Mouse (Mus musculus) right cerebral cortex, postnatal 10 days (tissue): ENCODE measurements around the gene Zfp213.
A peak's percentile ranks its signal among the peaks of the same experiment; 100 is the strongest.
"Not testable (repeated sequence)": the region's sequence is repeated elsewhere in the genome, so short reads cannot be mapped to it uniquely, and the experiment has no call there.

Experiments used
- DNase-seq, 2 experiments: peaks; one replicate each; pipeline ENCODE4 v3.0.0; 2021; ENCODE audit warnings: low spot score in 2 of 2

Gene Zfp213

DNA sequence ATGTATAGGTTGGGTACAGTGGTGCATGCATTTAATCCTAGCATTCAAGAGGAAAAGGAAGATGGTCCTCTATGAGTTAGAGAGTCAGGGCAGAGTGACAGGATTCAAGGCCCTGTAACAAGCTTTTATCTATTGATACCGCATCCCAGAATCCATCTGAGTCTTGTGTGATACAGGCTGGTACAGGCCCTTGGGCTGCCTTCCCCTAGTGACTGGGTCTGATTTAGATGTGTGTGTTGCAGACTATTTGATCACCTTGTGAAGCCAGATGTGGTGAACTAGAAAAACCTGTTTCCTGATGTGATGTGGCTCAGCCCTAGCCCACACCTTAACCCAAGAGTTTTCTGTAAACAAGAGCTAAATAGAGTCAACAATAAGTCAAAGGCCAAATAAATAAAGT is 19.3 kb downstream of the Zfp213 start:
- no peak for DNase-seq

DNA sequence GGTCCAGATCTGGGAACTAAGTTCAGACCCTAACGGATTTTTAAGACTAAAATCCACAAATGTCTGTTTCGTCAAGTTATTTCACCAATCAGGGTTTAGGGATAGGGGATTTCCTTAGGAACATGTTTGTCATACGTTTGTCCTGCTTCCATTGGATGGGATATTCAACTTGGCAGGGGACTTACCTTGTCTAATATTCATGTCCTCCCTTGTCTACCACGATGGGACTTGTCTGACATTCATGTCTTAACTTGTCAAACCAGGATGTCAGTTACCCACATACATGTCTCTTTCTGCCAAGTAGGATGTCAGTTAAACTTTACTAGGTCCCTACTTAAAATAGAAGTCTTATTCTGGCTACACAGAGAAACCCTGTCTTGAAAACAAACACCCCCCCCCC is 20.1 kb downstream of the Zfp213 start:
- no peak for DNase-seq

DNA sequence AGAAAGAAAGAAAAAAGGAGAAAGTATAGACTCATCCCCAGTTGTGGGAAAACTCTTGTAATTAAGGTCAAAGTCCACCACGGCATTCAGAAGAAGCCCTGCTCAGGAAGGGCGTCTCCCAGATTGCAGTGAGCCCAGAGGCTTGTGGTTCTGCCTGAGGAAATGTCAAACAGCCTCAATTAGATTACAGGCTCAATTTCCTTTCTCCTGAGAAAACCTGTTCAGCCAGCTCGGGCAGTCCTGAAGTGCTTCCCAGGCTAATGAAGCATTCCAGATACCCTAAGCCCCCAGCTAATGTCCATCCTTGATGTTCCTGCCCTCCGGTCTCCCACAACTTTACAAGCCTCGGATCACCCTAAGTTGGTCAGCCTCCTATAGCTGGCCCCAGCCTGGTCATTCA is 20.7 kb downstream of the Zfp213 start:
- DNase-seq, result no peak

DNA sequence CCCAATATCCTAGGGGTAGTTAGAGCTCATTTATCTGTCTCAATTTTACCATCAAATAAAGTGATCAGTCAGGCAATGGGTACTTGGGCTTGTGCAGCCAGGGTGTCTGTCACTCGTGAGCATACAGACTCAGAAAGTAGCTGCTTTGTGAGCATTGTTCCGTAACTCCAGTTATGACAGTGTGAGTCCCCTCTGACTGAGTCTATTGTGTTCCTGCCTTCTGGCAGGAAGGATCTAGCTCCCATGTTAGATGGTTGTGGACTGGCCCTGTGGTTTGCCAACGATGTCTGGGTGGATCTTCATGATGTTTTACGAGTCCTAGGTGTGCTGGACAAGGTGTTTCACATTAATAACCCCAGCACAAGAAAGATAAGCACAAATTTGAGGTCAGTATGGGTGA is 21.2 kb downstream of the Zfp213 start:
- no peak for DNase-seq

DNA sequence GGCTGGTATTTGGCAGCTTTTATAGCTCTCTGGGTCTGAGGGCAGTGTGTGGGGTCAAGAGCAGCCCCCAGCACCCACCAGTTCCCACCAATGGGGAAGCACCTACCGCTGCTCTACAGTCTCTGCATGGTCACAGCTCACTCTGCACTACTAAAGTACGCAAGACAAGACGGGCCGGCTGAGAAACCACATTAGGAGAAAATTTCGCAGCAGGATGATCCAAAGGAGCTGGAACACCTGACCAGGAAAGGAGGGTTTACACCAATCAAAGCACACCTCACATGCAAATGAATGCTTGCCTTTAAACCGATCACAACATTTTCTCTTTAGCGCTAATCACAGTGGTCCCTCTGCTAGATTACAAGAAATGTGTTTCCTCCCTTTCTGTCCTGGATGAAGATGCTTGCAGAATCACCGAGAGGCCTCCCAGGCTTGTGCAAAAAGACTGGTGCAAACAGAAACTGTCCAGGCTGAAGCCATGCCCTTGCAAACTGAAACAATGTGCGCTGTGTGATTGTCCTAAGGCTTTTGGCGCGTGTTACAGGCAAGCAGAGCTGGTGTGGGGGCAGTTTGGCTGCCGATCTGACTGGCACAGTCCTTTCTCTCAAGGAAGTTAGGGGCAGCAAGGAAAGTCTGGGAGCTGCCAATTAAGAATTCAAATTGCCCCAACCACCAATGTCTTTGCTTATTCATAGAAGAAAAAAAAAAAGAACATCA is 21.9 kb downstream of the Zfp213 start:
- DNase-seq, result peak in 1 of 2 experiments; percentile 36

DNA sequence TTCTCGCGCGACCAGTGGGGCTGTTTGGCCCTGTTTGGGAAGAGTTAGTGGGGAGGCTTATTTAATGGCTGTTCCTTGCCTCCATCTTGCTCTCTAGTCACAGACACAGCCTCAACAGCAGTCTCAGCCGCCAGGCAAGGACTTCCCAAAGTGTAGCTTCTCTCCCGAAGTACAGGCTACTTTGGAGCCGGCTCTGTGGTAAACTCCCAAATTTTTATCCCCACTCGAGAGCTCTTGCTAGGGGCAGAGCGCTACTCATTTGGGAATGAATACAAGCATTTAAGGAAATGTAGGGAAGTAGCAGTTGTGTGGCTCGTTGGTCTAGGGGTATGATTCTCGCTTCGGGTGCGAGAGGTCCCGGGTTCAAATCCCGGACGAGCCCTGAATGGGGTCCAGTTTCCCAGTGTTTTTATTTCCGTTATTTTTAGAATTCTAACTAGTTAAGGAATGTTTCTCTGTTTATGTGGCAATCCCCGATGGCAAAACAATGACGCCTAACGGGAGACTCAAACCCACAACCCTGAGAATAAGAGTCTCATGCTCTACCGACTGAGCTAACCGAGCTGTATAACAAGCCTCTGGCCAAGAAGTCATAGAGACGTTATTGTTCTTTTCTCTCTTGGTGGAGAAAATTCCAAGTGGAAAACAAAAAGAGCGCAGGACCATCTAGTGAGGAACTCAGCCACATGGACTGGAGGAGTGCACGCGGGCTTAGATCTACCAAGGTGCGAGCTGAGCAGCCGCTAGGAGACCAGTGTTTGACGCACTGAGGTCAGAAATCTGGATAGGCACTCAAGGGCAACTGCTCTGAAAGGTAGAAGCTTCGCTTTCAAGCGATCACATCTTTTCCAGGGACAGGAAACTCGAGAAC is 23.2 kb downstream of the Zfp213 start:
- peak in 1 of 2 experiments; percentile 53 for DNase-seq

DNA sequence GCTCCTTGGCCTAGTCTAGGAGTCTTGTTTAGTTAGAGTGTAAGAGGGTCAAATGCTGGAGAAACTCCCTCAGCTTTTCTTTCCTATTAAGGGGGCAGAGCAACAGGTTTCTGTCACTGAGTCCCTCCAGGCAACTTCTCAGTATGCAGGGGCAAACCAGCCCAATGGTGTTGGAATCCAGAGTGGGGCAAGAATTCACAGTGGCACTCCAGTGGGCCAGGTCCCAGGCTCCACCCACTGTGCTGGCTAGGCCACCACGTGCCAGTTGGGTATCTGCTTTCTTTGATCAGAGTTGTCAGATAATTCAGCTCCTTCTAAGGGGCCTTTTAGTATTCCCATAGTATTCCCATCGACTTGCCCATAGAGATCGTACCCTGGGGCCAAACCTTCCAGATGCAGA is 23.9 kb downstream of the Zfp213 start:
- DNase-seq, result no peak

DNA sequence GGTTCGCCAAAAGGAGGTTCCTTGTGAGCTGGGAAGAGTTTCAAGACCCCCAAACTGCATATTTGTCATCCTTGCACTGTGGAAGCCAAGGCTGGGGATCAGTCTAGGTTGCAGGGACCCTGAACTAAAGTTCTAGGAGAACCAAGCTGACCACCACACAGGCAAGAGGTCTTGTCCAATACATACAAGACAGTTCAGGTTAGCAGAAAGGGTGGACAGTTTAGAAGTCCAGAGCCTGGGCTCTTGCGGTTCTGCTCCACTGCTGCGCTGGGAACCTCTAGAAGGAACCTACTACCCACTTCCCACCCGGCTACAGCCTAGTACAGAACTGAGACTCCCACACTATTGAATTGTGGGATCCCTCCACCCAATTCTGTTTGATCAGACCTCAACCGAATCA is 24.4 kb downstream of the Zfp213 start:
- DNase-seq, result no peak

DNA sequence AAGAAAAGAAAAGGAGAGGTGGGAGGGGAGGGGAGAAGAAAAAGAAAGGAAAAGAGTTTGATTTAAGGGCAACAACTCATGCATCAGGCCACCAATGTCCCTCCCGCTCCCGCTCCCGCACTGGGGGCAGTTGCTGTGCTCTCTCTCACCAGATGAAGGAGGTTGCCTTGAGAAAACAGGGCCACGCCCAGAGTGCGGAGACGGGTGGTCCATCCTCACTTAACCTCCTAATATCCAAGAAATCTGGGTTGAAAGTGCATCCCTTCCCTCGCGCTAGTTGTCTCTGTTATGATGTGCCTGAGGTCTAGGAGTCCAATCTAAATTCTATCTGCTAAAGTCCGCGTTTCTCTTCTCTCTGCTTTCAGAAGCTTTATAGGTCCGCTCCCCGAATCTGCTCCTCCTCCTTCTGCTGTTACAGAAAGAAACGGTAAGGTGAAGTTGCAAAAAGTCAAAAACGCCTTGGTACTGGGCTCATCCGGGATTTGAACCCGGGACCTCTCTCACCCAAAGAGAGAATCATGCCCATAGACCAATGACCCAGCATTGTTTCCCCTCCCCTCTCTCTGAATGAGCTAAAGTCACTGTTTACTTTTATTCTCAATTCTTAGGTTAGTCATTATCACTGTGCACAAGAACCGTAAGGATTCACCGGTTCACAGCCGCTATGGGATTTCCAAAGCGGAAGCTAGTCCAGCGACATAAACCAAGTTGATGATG is 25.6 kb downstream of the Zfp213 start:
- DNase-seq, result peak in 1 of 2 experiments; percentile 35

DNA sequence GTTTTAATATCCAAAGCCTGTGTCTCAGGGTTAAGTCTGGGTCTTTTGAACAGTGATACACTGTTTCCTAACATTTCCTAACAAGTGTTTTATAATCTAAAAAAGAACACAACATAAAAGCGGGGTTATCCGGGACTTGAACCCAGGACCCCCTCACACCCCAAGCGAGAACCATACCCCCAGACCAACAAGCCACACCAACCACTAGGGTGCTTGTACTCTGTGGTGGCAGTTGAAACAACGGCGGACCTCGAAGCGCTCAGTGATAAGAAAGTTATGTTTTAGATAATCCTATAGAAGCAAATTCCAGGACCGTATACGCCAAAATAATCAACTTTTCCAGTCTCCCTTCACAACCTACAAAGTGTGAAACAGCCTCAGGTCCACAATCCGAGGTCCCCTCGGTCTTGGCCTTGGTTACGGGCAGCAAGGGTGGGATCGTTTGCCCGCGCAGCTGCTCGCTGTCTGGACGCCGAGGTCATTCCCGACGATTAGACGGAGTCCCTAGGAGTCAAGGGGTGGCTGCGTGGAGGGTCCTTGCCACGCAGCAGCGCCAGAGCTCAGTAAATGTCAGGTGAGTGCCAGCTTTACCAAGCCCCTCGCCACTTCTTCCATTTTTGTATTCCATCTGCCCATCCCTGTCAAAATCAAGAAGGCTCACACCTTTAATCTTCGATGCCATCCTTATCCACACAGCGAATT is 26.3 kb downstream of the Zfp213 start:
- DNase-seq, result no peak

DNA sequence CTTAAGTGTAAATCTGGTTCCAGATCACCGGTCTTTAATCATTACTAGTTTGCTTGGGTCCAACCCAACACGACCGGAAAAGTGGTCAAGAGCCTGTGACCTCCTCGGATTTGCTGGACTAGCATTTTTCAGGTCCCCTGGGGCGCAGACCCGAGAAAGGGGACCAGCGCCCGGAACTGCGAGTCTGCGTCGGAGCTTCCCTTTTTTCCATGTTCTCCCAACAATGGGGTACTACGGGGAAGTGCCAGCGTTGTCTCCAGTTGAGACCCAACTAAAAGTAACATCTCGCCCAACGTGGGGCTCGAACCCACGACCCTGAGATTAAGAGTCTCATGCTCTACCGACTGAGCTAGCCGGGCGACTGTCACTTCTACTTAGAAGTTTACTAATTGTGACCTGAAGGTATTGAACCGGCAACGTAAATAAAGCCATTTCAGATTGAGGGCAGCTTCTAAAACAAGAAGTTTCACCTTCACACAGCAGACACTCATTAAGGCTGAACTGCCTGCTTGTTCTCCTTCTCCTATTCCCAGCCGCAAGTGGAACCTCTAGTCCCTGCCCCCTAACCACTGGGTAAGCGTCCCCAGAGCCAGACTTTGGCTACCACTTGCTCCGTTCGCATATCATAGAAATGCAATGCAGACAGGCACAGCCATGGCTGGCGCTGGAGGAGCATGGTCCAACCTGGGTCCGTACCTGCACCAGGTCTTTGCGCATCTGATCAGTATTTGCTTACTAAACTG is 28.8 kb downstream of the Zfp213 start:
- DNase-seq, result not testable (repeated sequence)

DNA sequence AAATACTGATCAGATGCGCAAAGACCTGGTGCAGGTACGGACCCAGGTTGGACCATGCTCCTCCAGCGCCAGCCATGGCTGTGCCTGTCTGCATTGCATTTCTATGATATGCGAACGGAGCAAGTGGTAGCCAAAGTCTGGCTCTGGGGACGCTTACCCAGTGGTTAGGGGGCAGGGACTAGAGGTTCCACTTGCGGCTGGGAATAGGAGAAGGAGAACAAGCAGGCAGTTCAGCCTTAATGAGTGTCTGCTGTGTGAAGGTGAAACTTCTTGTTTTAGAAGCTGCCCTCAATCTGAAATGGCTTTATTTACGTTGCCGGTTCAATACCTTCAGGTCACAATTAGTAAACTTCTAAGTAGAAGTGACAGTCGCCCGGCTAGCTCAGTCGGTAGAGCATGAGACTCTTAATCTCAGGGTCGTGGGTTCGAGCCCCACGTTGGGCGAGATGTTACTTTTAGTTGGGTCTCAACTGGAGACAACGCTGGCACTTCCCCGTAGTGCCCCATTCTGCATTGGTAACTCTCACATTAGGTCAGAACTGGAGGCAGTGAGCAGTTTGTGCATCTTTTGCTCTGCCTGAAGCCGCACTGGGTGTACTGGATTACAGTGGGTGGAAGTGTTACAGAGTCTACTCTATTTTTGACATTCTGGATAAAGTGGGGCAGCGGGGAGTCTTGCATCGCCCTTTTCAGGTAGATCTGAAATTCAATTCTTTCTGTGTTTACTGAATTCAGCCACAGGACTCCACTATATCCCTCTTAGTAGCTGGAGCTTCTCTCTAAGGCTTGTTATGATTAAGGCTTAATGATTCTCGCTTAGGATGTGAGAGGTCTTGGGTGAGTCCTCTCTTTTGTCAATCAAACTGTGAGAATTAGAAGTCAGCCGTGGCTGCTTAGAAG is 30.2 kb downstream of the Zfp213 start:
- not testable (repeated sequence) for DNase-seq

DNA sequence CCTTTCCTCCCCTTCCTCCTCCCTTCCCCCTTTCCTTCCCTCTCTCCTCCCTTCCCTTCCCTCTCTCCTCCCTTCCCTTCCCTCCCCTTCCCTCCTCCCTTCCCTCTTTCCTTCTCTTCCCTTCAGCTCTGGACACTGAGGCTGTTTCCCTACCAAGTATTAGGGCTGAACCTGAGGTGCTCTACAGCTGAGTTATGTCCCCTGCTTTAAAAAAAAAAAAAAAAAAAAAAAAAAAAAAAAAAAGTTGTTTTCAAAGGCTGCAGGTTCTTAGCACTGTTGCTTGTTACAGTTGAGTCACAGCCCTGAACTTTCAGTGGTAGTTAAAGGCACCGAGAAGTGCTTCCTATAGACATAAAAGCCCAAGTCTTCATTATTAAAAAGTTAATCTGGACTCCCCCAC is 32.6 kb downstream of the Zfp213 start:
- not testable (repeated sequence) for DNase-seq

DNA sequence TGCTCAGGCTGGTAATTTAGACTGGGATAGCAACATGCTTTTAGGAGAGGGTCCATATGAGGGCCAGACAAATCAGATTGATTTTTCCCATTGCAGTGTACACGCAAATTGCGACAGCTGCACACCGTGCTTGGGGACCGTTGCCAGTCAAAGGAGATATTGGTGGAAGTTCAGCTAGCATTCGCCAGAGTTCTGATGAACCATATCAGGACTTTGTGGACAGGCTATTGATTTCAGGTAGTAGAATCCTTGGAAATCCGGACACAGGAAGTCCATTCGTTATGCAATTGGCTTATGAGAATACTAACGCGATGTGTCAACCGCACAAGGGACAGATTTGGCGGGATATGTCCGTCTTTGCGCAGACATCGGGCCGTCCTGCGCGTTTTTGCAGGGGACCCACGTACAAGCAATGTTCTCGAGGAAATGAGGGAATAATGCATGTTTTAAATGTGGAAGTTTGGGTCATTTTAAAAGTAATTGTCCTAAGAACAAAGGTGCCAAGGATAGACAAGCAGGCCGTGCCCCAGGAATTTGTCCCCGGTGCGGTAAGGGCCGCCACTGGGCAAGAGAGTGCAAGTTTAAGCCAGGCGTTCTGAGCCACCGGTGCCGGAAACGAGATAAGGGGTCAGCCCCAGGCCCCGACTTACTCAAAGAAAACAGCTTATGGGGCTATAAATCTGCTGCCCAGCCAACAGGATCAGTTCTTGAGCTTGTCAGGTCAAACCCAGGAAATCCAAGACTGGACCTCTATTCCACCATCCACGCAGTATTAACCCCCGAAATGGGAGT is 40.9 kb downstream of the Zfp213 start:
- DNase-seq, result not testable (repeated sequence)

DNA sequence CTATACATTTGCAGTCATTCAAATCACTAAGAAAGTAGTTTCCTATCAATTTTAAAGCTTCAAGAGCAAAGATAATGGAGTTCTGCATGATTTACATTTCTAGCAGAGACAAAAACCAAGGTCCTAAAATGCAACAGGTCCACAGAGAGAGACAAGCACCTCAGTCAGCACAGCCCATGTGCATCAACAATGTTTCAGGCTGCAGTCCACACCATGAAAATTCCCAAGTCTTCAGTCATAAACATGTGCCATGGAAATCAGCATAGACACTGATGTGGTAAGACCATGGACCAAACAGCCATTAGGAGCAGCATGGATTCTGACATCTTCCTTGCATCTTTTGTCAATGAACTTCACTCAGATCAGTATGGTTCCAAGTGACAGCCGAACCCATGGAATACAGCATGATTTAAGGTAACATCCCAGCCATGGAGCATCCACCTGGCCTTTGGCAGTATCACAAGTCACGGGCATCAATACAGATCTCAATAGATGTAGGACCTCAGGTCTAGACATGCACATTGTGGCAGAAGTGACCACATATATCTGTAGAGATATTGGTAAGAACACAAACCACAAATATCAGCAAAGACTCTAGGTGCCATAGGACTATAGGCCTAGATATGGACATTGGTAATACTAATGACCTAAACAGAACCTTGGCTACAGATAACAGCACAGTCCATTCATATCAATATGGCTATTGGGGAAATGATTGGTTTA is 45.2 kb downstream of the Zfp213 start:
- no peak for DNase-seq
